Mouse (Mus musculus) C2C12 (cell line): ENCODE results near the gene Gm9844.

Source experiments
- CTCF ChIP-seq: IDR thresholded peaks from one replicate; pipeline ENCODE4 v1.5.1; 2011; ENCODE audit not compliant: control insufficient read depth, insufficient read depth, insufficient read length
- MAX ChIP-seq: IDR thresholded peaks from one replicate; pipeline ENCODE4 v1.6.1; 2011; ENCODE audit warnings: mild to moderate bottlenecking, control low read depth
- MYOD1 ChIP-seq: IDR thresholded peaks from one replicate; pipeline ENCODE4 v1.6.1; 2011; ENCODE audit warnings: low read depth; ENCODE audit not compliant: control insufficient read depth, insufficient read length
- USF1 ChIP-seq: IDR thresholded peaks from one replicate; pipeline ENCODE4 v1.6.1; 2011; ENCODE audit warnings: low read depth, mild to moderate bottlenecking, control low read depth, moderate library complexity

DNA sequence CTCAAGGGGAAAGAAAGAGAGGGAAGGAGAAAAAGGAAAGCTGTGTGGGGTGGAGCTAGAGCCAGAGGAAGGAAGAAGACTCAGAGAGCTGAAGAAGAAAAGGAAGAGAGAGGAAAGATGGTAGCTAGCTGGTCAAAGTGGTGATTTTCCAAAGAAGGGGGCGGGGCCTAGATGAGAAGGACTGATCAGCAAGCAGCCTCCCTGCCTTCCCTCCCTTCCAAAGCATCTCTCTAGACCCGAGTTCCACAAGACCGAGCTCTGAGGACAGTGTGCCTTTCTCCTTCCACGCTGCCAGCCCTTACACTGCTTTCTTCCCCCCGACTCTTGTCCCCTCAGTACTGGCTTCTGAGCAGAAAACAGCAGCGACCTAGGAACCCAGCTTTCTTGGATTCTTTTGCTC lies 2.1 kb downstream of the Gm9844 start:
- TF ChIP-seq MAX (no peak), CTCF (no peak), USF1 (no peak), MYOD1 (no peak)
